Mouse (Mus musculus) heart, postnatal 0 days (tissue): ENCODE results near the gene Syce3. TPM values are rescaled to one million over a fixed set of nuclear protein-coding genes. Genes with fewer than 3 reads are reported as not detected.

Source experiments
- ATAC-seq: fragments of 200-750 bp; cut with Nextera tagmentation; 2 replicates; pipeline ENCODE4 v1.8.0; 2017; ENCODE audit warnings: low read depth, moderate number of reproducible peaks, moderate library complexity; ENCODE audit not compliant: insufficient read depth
- DNase-seq: peaks from one replicate; pipeline ENCODE4 v3.0.0-alpha.2; 2016; ENCODE audit warnings: low spot score
- H3K27ac ChIP-seq: fragments of 300-500 bp; sonication (generic); 2 replicates; pipeline ENCODE4 v1.5.1; 2014; ENCODE audit warnings: low read depth, mild to moderate bottlenecking
- H3K27me3 ChIP-seq: fragments of 300-500 bp; sonication (generic); 2 replicates; pipeline ENCODE4 v1.6.1; 2014; ENCODE audit warnings: low read length, mixed read lengths; ENCODE audit not compliant: control insufficient read depth, insufficient read depth
- H3K36me3 ChIP-seq: fragments of 300-500 bp; sonication (generic); replicated peaks from 2 replicates; pipeline ENCODE4 v1.6.1; 2014; ENCODE audit warnings: low read length, mixed read lengths; ENCODE audit not compliant: control insufficient read depth, insufficient read depth
- H3K4me1 ChIP-seq: fragments of 300-500 bp; sonication (generic); 2 replicates; pipeline ENCODE4 v1.6.1; 2014; ENCODE audit warnings: antibody characterized with exemption; ENCODE audit not compliant: control insufficient read depth, insufficient read depth
- H3K4me2 ChIP-seq: fragments of 300-500 bp; sonication (generic); 2 replicates; pipeline ENCODE4 v1.6.1; 2014; ENCODE audit warnings: low read depth, mild to moderate bottlenecking, low read length, moderate library complexity
- H3K4me3 ChIP-seq: fragments of 300-500 bp; sonication (generic); 2 replicates; pipeline ENCODE4 v1.5.1; 2014; ENCODE audit warnings: low read depth, low read length
- H3K9ac ChIP-seq: fragments of 300-500 bp; sonication (generic); replicated peaks from 2 replicates; pipeline ENCODE4 v1.6.1; 2014; ENCODE audit warnings: low read depth, low read length, mixed read lengths
- H3K9me3 ChIP-seq: fragments of 300-500 bp; sonication (generic); replicated peaks from 2 replicates; pipeline ENCODE4 v1.6.1; 2016; ENCODE audit warnings: low read length; ENCODE audit not compliant: control insufficient read depth
- CTCF ChIP-seq: IDR thresholded peaks from 2 replicates; pipeline ENCODE4 v1.5.1; 2016; ENCODE audit warnings: antibody characterized with exemption, control low read depth, low read depth
- EP300 ChIP-seq: IDR thresholded peaks from 2 replicates; pipeline ENCODE4 v1.6.1; 2016; ENCODE audit warnings: antibody characterized with exemption, low read depth
- WGBS: fragments of 180-500 bp; shearing (Covaris S2); extraction: QIAGEN DNeasy Blood & Tissue Kit; methylation state at CpG from one replicate; pipeline ENCODE4 v1.1.7; 2014; 5-methylcytosine and 5-hydroxymethylcytosine counted together
- polyA plus RNA-seq: library from polyadenylated mRNA; unstranded; fragments of >200 nt; fragmentation: Nextera tagmentation; extraction: Ambion mirVana; gene quantifications from 2 replicates; pipeline ENCODE4 v1.2.1, GENCODE M21; 2015
- total RNA-seq: library from RNA; depleted of rRNA; stranded (reverse); fragments of >200 nt; gene quantifications from 2 replicates; pipeline ENCODE4 v1.2.3, GENCODE M21; 2014; ENCODE audit warnings: low replicate concordance

Gene Syce3
- total and polyA plus RNA-seq, 2 experiments from 2014 or later: not detected

- WGBS: 7% methylated on average over 16 of the region's 22 CpGs
- Histone ChIP-seq H3K27me3 (no peaks in the 10 kb centered on the region), H3K4me1 (peaks cover 32% of the 10 kb centered on the region), H3K27ac (peak overlapping the region; percentile 99), H3K4me3 (peak overlapping the region; percentile 82), H3K9ac (peak overlapping the region; percentile 90), H3K36me3 (peaks cover 10% of the 10 kb centered on the region), H3K9me3 (no peaks in the 10 kb centered on the region), H3K4me2 (peak overlapping the region; percentile 96)
- DNase-seq (no peak), ATAC-seq (no peak)
- TF ChIP-seq EP300: no peak
- no peak for TF ChIP-seq CTCF
Measured at GRCm38 (mm10) chr15:89428821-89429351, 18.6 kb upstream of the Syce3 start.

- ATAC-seq (no peak), DNase-seq (no peak)
- TF ChIP-seq EP300: no peak
- no peak for TF ChIP-seq CTCF
- Histone ChIP-seq H3K4me2 (peak overlapping the region; percentile 96), H3K27ac (peak overlapping the region; percentile 99; the same call in 1 of the 2 replicates), H3K4me1 (peaks cover 37% of the 10 kb centered on the region), H3K4me3 (peak overlapping the region; percentile 82), H3K27me3 (no peaks in the 10 kb centered on the region), H3K9ac (peak overlapping the region; percentile 90), H3K36me3 (peaks cover 10% of the 10 kb centered on the region), H3K9me3 (no peaks in the 10 kb centered on the region)
- WGBS: 79% methylated on average over 19 of the region's 19 CpGs
Measured at GRCm38 (mm10) chr15:89428136-89428790, 18.0 kb upstream of the Syce3 start.

GRCm38 (mm10) chr15:89426716-89427115 lies 16.4 kb upstream of the Syce3 start:
- H3K4me3 ChIP-seq: no peak overlapping the region
- DNase-seq (no peak), ATAC-seq (no peak)
- 58% methylated on average over 10 of the region's 10 CpGs for WGBS
- peak overlapping the region; percentile 100 for H3K27ac ChIP-seq
- TF ChIP-seq EP300: no peak
- TF ChIP-seq CTCF: no peak
- no peaks in the 10 kb centered on the region for H3K27me3 ChIP-seq
- peaks cover 18% of the 10 kb centered on the region for H3K36me3 ChIP-seq
- peak overlapping the region; percentile 60; the same call in 1 of the 2 replicates for H3K4me2 ChIP-seq
- peaks cover 36% of the 10 kb centered on the region for H3K4me1 ChIP-seq
- H3K9me3 ChIP-seq: no peaks in the 10 kb centered on the region
- no peak overlapping the region for H3K9ac ChIP-seq

- peak within 1 kb of the TSS; percentile 100 for H3K27ac ChIP-seq
- no peaks in the 10 kb centered on the region for H3K9me3 ChIP-seq
- TF ChIP-seq EP300 (peak; percentile 98), CTCF (no peak)
- H3K4me1 ChIP-seq: peaks cover 33% of the 10 kb centered on the region
- DNase-seq: peak; percentile 92
- peak within 1 kb of the TSS; percentile 93 for H3K9ac ChIP-seq
- H3K36me3 ChIP-seq: peaks cover 27% of the 10 kb centered on the region
- peak within 1 kb of the TSS; percentile 66 for H3K4me3 ChIP-seq
- WGBS: 16% methylated on average over 6 of the region's 6 CpGs
- no peaks in the 10 kb centered on the region for H3K27me3 ChIP-seq
- peak within 1 kb of the TSS; percentile 60 for H3K4me2 ChIP-seq
- ATAC-seq: peak; percentile 81
Measured at GRCm38 (mm10) chr15:89425711-89426121, 15.4 kb upstream of the Syce3 start, which contains the start of gene Cpt1b. Gene Cpt1b, minus strand, starts transcription at chr15:89425863.

GRCm38 (mm10) chr15:89424621-89425020 lies 14.3 kb upstream of the Syce3 start:
- Histone ChIP-seq H3K4me1 (peaks cover 33% of the 10 kb centered on the region), H3K4me2 (peak overlapping the region; percentile 60), H3K27ac (peak overlapping the region; percentile 100), H3K4me3 (peak overlapping the region; percentile 66), H3K27me3 (no peaks in the 10 kb centered on the region), H3K9me3 (no peaks in the 10 kb centered on the region), H3K9ac (peak overlapping the region; percentile 93), H3K36me3 (peaks cover 37% of the 10 kb centered on the region)
- WGBS: 62% methylated on average over 8 of the region's 8 CpGs
- ATAC-seq: no peak
- TF ChIP-seq EP300: no peak
- TF ChIP-seq CTCF: no peak
- no peak for DNase-seq
